Mouse (Mus musculus) liver, postnatal 0 days (tissue): Measurements from ENCODE around the gene Aldh1l1.

ENCODE experiments used
- CTCF ChIP-seq: sonication (generic); IDR thresholded peaks from 2 replicates; pipeline ENCODE4 v1.5.1; 2016; ENCODE audit warnings: antibody characterized with exemption, low read depth
- EP300 ChIP-seq: IDR thresholded peaks from 2 replicates; pipeline ENCODE4 v1.6.1; 2016; ENCODE audit warnings: antibody characterized with exemption, low read depth, mild to moderate bottlenecking

DNA sequence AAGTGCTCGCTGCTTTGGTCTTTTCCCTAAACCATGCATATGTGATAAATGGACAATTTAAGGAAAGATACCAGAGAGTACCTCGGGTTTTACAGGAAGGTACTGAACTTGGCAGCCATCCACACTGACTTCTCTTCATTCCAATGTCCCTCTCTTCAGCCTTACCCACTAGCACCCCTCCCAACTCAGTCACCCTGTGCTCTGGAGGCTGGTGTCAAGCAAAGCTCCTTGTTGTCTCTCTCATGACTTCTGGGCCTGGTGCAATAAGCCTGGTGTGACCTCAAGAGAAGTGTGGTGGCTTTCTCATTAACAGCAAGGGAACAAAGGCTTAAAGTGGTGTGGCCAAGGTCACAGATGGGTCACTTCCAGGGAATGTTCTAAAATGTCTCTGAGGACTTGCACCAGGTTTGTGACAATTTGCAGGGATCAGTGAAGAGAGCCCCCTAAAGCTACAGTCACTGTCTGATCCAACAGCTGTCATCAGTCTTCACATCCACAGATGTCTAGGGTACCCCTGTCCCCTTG is 70.4 kb downstream of the Aldh1l1 start:
- no peak for TF ChIP-seq CTCF
- TF ChIP-seq EP300 = no peak
